Mouse (Mus musculus) cortical plate, adult 2 months (tissue): Measurements from ENCODE around the gene Ptpdc1. TPM values are rescaled to one million over a fixed set of nuclear protein-coding genes. Genes with fewer than 3 reads are reported as not detected.

Experiments
- H3K27ac ChIP-seq: fragments of 200-500 bp; 2 replicates; pipeline ENCODE4 v1.5.1; 2012; ENCODE audit warnings: low read length, control low read depth, inconsistent platforms; ENCODE audit not compliant: insufficient read depth
- H3K4me1 ChIP-seq: fragments of 200-500 bp; 2 replicates; pipeline ENCODE4 v1.6.1; 2011; ENCODE audit warnings: low read length; ENCODE audit not compliant: control insufficient read depth, insufficient read depth
- H3K4me3 ChIP-seq: fragments of 200-500 bp; 2 replicates; pipeline ENCODE4 v1.5.1; 2011; ENCODE audit warnings: mild to moderate bottlenecking, low read length, control low read depth; ENCODE audit not compliant: insufficient read depth
- CTCF ChIP-seq: fragments of 200-500 bp; IDR thresholded peaks from 2 replicates; pipeline ENCODE4 v1.5.1; 2011; ENCODE audit warnings: mild to moderate bottlenecking, control low read depth, low read length; ENCODE audit not compliant: insufficient read depth; ENCODE audit errors: extremely low read depth
- POLR2A ChIP-seq: fragments of 200-500 bp; IDR thresholded peaks from 2 replicates; pipeline ENCODE4 v1.6.1; 2011; ENCODE audit warnings: mild to moderate bottlenecking, low read length, control low read depth; ENCODE audit not compliant: insufficient read depth; ENCODE audit errors: extremely low read depth
- polyA plus RNA-seq: library from polyadenylated mRNA; depleted of rRNA; stranded (reverse); fragments of >200 nt; gene quantifications from 2 replicates; pipeline ENCODE4 v1.2.3, GENCODE M21; 2012

Ptpdc1 gene
- polyA plus RNA-seq, 1 experiment: 15.4 TPM

DNA sequence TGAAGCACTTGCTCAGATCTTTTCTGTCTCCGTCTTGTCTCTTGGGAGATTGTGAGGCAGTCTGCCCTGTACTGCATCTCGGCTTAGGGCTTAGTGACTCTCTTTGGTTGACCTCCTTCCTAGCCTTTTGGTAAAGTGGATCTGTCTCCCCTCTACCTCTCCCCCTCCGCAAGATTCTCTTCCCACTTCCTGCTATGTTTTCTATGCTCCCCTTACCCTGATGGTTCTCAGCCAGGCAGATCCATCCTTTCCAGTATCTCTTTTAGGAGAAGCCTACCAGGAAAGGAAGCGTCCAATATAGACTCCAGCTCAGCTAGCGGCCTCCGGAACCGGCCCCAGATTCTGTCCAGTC, 38.5 kb upstream of the Ptpdc1 start:
- H3K27ac ChIP-seq: no peak overlapping the region
- no peak overlapping the region for H3K4me3 ChIP-seq
- no peak for TF ChIP-seq CTCF
- TF ChIP-seq POLR2A: no peak
- H3K4me1 ChIP-seq: no peaks in the 10 kb centered on the region

DNA sequence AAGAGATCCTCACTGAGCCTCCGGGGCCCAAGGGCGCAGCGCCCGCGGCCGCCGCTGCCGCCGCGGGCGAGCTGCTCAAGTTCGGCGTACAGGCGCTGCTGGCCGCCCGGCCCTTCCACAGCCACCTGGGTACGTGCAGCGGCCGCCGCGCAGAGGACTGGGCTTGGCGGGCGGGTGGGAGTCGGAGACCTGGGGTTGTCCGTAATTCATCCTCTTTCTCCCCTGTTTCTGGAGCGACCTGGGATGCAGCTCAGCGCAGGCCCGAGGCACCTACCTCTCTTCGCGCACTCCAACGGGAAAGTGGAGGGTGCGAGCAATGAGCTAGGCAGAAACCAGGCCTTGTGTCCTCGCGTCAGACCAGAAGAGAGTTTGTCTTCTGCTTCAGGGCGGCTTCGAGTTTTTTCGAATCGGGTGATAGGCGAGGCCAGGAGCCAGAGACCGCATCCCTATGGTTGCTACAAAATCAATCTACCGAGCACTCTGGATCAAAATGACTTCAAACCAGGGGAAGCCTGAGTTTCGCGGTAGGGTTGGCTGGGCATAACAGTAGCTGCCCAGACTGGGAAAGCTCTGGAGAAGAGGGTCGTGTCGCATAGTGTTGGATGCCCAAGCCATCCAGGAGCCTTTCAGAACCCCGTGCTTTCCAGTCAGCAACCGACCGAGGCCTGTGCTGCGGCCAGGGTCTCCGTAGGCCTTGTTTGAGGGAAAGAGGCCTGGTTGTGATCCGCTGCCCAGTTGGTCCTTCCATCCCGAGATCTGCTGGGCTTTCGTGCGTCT, 37.9 kb upstream of the Ptpdc1 start:
- no peaks in the 10 kb centered on the region for H3K4me1 ChIP-seq
- TF ChIP-seq POLR2A: no peak
- TF ChIP-seq CTCF: no peak
- H3K4me3 ChIP-seq: no peak overlapping the region
- H3K27ac ChIP-seq: no peak overlapping the region

GRCm38 (mm10) chr13:48662431-48663143, 37.1 kb upstream of the Ptpdc1 start, which contains the start of gene Barx1:
Gene Barx1, plus strand, starts transcription at chr13:48662998.
- TF ChIP-seq POLR2A (no peak), CTCF (no peak)
- Histone ChIP-seq H3K4me1 (no peaks in the 10 kb centered on the region), H3K27ac (no peak within 1 kb of the TSS), H3K4me3 (no peak within 1 kb of the TSS)

DNA sequence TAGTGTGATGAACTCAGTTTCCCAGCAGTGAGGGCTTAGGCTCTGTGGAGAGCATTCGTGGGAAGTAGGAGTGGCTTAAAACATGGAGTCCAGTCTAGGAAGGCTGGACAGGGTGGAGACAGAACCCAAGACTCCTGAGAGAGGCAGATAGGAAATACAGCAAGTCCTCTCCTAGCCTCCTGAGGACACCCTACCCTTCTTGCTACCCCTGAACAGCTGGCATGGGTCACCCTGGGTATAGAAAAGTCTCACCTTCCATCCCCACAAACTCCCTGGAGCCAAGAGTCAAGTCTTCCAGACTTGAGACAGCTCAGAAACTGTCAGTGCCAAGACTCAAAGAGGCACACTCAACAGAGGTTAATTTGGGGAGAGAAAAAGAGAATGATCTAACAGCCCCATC, 36.1 kb upstream of the Ptpdc1 start:
- Histone ChIP-seq H3K4me1 (no peaks in the 10 kb centered on the region), H3K4me3 (no peak overlapping the region), H3K27ac (no peak overlapping the region)
- TF ChIP-seq CTCF (no peak), POLR2A (no peak)

GRCm38 (mm10) chr13:48660741-48661140, 35.3 kb upstream of the Ptpdc1 start:
- H3K4me3 ChIP-seq: no peak overlapping the region
- H3K4me1 ChIP-seq: no peaks in the 10 kb centered on the region
- TF ChIP-seq POLR2A (no peak), CTCF (no peak)
- H3K27ac ChIP-seq: no peak overlapping the region

- TF ChIP-seq POLR2A (no peak), CTCF (no peak)
- H3K4me3 ChIP-seq: no peak overlapping the region
- H3K4me1 ChIP-seq: no peaks in the 10 kb centered on the region
- H3K27ac ChIP-seq: no peak overlapping the region
Measured at GRCm38 (mm10) chr13:48660221-48660734, 34.8 kb upstream of the Ptpdc1 start.

DNA sequence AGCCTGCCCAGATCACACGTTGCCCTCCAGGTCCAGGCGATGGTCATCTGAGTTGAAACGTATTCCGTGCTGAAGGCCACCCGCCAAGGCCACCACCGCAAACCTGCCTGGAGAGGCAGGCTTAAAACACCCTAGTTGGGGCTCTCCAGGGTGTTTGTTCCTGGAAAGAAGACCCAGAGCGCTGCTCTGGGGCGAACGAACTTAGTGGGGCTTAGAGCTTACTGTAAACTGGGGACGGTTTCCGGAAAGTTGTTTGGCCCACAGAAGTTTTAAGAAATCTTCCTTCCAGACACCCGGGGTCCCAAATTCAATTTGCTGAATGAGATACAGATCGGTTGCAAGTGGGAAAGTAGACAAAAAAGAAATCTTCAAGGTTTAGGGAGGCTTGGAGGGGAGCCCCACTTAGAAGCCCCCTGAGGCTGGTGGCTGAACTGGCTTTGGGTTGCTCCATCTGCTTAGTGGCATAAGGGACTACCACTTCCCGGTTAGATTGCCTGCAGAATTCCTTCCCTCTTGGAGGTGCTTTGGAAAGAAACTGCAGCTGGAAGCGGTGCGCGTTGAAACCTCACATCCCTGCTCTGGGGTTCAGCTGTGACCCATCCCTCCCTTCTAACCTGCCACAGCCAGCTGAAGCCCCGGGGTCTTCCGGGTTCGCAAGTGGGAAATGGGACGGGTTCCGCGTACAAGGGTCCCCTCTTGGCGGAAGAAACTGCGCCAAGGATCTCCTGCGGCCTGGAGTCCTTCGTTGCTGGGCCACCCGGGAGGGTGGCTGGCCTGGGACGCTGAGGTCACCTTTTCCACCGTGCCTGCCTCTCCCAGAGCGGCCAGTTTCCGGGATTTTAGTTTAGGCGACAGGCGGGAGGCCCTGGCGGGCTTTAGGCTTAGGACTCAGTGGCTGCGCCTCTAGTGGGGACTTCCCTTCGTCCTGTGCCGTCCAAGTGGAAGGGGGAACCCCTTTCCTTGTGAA, 34.1 kb upstream of the Ptpdc1 start:
- no peak overlapping the region for H3K27ac ChIP-seq
- H3K4me3 ChIP-seq: no peak overlapping the region
- no peak for TF ChIP-seq POLR2A
- no peak for TF ChIP-seq CTCF
- no peaks in the 10 kb centered on the region for H3K4me1 ChIP-seq

DNA sequence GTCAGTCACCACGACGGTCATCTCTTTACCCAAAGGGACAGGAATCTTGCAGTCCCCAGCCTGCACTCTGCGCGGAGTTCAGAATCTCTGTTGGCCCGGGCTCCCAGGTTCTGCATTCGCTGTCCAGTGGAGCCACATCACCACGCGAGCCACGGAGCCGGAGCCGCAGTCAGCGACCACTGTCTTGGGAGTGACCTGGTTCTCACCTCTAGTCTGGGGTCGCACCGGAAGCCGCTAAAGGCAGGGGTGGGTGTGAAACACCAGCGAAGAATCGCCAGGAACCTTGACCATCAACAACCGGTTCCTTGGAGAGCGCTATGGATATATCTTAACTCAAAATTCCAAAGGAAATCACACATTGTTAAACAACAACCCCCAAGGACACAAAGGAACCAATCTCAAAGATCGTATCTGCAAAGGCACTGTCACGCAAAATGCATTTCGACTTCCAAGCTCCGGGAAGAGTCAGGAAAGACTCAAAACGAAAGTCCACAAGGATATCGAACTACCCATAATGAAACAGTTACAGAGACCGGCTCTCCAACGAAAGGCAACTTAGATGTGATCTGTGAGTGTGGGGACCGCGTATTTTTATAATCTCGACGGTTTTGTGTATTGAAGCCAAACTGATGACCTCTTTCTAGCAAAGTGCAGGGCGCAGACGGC, 33.3 kb upstream of the Ptpdc1 start:
- Histone ChIP-seq H3K27ac (no peak overlapping the region), H3K4me1 (no peaks in the 10 kb centered on the region), H3K4me3 (no peak overlapping the region)
- no peak for TF ChIP-seq POLR2A
- no peak for TF ChIP-seq CTCF
